Mouse (Mus musculus) urinary bladder, postnatal 10 days (tissue): Measurements from ENCODE around the gene Sco1.

Experiments used
- DNase-seq: peaks from one replicate; pipeline ENCODE4 v3.0.0; 2022; ENCODE audit warnings: low spot score

Gene Sco1

GRCm38 (mm10) chr11:67043007-67043406 lies 9.5 kb upstream of the Sco1 start:
- DNase-seq, result no peak

GRCm38 (mm10) chr11:67044959-67045358 lies 7.5 kb upstream of the Sco1 start:
- DNase-seq, result no peak

GRCm38 (mm10) chr11:67047199-67047598 lies 5.3 kb upstream of the Sco1 start:
- DNase-seq, result no peak

- DNase-seq, result no peak
Observed at GRCm38 (mm10) chr11:67048496-67048895, 4.0 kb upstream of the Sco1 start.

- no peak for DNase-seq
Observed at GRCm38 (mm10) chr11:67049256-67049655, 3.2 kb upstream of the Sco1 start.

- DNase-seq, result no peak
Observed at GRCm38 (mm10) chr11:67051676-67052320, 672 bp upstream of the Sco1 start.

GRCm38 (mm10) chr11:67054754-67055365 lies 2.4 kb downstream of the Sco1 start:
- DNase-seq, result no peak

- DNase-seq, result no peak
Observed at GRCm38 (mm10) chr11:67061311-67061710, 8.8 kb downstream of the Sco1 start.

GRCm38 (mm10) chr11:67062726-67063125 lies 10.3 kb downstream of the Sco1 start:
- DNase-seq, result no peak

GRCm38 (mm10) chr11:67067741-67068140 lies 15.3 kb downstream of the Sco1 start:
- DNase-seq, result no peak

- DNase-seq, result no peak
Observed at GRCm38 (mm10) chr11:67072615-67073130, 20.2 kb downstream of the Sco1 start.

- no peak for DNase-seq
Observed at GRCm38 (mm10) chr11:67075036-67075435, 22.6 kb downstream of the Sco1 start.

- DNase-seq, result no peak
Observed at GRCm38 (mm10) chr11:67076781-67077180, 24.3 kb downstream of the Sco1 start.

GRCm38 (mm10) chr11:67077435-67077834 lies 25.0 kb downstream of the Sco1 start:
- no peak for DNase-seq

GRCm38 (mm10) chr11:67078000-67078399 lies 25.5 kb downstream of the Sco1 start, which contains the start of gene Myh3:
Myh3 (plus strand) TSS chr11:67078300.
- no peak for DNase-seq

- DNase-seq, result no peak
Observed at GRCm38 (mm10) chr11:67078888-67079287, 26.4 kb downstream of the Sco1 start.

GRCm38 (mm10) chr11:67079740-67080139 lies 27.3 kb downstream of the Sco1 start:
- DNase-seq, result no peak

- DNase-seq, result no peak
Observed at GRCm38 (mm10) chr11:67080168-67080567, 27.7 kb downstream of the Sco1 start.

- DNase-seq, result no peak
Observed at GRCm38 (mm10) chr11:67081125-67081649, 28.7 kb downstream of the Sco1 start.

- no peak for DNase-seq
Observed at GRCm38 (mm10) chr11:67082188-67082587, 29.7 kb downstream of the Sco1 start.

GRCm38 (mm10) chr11:67082793-67083192 lies 30.3 kb downstream of the Sco1 start:
- DNase-seq, result no peak

- no peak for DNase-seq
Observed at GRCm38 (mm10) chr11:67083239-67083638, 30.8 kb downstream of the Sco1 start.

GRCm38 (mm10) chr11:67083712-67084340 lies 31.4 kb downstream of the Sco1 start:
- no peak for DNase-seq
